Mouse (Mus musculus) thymus, adult 2 months (tissue): ENCODE measurements around the gene Pik3c2b.

Source experiments
- CTCF ChIP-seq: fragments of 200-500 bp; IDR thresholded peaks from 2 replicates; pipeline ENCODE4 v1.5.1; 2012; ENCODE audit warnings: mild to moderate bottlenecking, control low read depth, low read length, moderate library complexity, borderline replicate concordance; ENCODE audit not compliant: control insufficient read depth, poor library complexity, insufficient read depth; ENCODE audit errors: extremely low read depth
- POLR2A ChIP-seq: fragments of 200-500 bp; IDR thresholded peaks from 2 replicates; pipeline ENCODE4 v1.6.1; 2012; ENCODE audit warnings: mild to moderate bottlenecking, low read length, control low read depth, moderate library complexity; ENCODE audit not compliant: control insufficient read depth, poor library complexity, insufficient read depth; ENCODE audit errors: extremely low read depth

DNA sequence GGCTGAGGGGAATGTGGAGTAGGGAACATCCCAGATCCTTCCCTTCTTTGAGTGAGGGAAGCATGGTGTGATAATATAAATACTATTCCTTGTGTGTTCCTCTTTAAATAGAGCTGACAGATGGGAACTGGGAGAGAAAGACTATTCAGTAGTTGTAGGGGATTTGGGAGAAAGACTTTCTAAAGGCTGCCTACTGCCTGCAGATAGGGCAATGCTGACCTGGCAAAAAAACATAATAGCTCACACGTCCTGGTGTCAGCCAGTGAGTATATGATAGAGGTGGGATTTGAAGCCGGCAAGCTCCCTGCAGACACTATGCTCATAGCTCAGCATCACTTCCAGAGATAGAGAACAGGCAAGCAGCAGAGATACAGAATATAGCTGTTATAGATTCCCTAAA, 3.2 kb downstream of the Pik3c2b start:
- TF ChIP-seq CTCF = no peak
- no peak for TF ChIP-seq POLR2A
